Mouse (Mus musculus): Measurements from ENCODE around the gene Cbarp.

DNA sequence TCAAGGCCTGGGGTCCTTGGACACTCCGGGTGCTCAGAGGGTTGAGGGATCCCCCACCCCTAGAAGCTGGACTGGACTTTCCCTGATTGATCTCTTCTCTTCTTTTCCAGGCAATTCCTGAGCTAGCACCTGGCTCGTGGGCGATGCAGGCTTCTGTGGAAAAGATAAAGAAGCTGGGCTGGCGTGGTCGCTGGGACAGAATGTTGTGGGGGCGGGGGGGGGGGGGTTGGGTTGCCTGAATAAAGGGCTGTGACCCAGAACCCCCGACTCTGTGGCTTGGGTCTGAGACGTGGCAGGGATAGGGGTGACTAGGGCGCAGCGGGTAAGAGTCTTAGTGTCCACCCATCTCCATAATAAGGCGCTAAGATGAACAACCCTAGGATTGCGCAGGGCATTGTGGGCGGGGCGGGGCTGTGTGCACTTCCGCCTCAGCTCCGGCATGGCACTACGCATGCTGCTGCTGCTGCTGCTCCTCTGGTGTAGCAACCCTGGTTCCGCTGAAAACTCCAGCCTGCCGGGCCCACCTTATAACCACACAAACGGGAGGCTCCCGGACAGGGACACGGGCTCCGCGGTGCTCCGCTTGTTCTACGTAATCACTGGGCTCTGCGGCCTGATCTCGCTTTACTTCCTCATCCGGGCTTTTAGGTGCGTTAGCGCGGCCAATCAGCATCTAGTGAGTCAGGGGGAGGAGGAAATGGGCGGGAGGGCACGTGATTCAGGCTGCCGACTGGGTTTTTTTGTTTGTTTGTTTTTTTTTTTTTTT is 32.1 kb upstream of the Cbarp start, which contains the start of gene 1600002K03Rik:
- no peak for TF ChIP-seq CTCF (conservative IDR thresholded peaks at IDR 0.05; ENCODE audit: low read length)
- no peak for TF ChIP-seq POU5F1 (IDR thresholded peaks at IDR 0.05; ENCODE audit: borderline replicate concordance, low read length)
- TF ChIP-seq NANOG (IDR thresholded peaks at IDR 0.05; ENCODE audit: borderline replicate concordance, low read length): no peak

Measured in E14TG2a.4 (cell line).